Mouse (Mus musculus) midbrain, postnatal 0 days (tissue): Measurements from ENCODE around the gene Fam162b. TPM values are rescaled to one million over a fixed set of nuclear protein-coding genes. Genes with fewer than 3 reads are reported as not detected.

Experiments
- ATAC-seq: fragments of 200-750 bp; cut with Nextera tagmentation; 2 replicates; pipeline ENCODE4 v1.8.0; 2017; ENCODE audit warnings: moderate number of reproducible peaks, mild to moderate bottlenecking, moderate TSS enrichment, moderate library complexity; ENCODE audit not compliant: low FRiP score
- DNase-seq: peaks from one replicate; pipeline ENCODE4 v3.0.0-alpha.2; 2015; ENCODE audit warnings: low spot score
- H3K27ac ChIP-seq: fragments of 300-500 bp; sonication (generic); 2 replicates; pipeline ENCODE4 v1.5.1; 2014; ENCODE audit warnings: low read depth, mild to moderate bottlenecking, low read length, mixed read lengths
- H3K27me3 ChIP-seq: fragments of 300-500 bp; sonication (generic); 2 replicates; pipeline ENCODE4 v1.6.1; 2014; ENCODE audit warnings: low read length, control low read depth, mixed read lengths; ENCODE audit not compliant: insufficient read depth
- H3K36me3 ChIP-seq: fragments of 300-500 bp; sonication (generic); 2 replicates; pipeline ENCODE4 v1.6.1; 2014; ENCODE audit warnings: low read length, control low read depth, mixed read lengths; ENCODE audit not compliant: insufficient read depth
- H3K4me1 ChIP-seq: fragments of 300-500 bp; sonication (generic); 2 replicates; pipeline ENCODE4 v1.6.1; 2014; ENCODE audit warnings: mild to moderate bottlenecking, control low read depth, antibody characterized with exemption, low read length, mixed read lengths; ENCODE audit not compliant: insufficient read depth
- H3K4me2 ChIP-seq: fragments of 300-500 bp; sonication (generic); 2 replicates; pipeline ENCODE4 v1.6.1; 2014; ENCODE audit warnings: low read depth, mild to moderate bottlenecking, low read length, mixed read lengths; ENCODE audit not compliant: poor library complexity, severe bottlenecking
- H3K4me3 ChIP-seq: fragments of 300-500 bp; sonication (generic); 2 replicates; pipeline ENCODE4 v1.5.1; 2014; ENCODE audit warnings: low read depth, mild to moderate bottlenecking, low read length, moderate library complexity
- H3K9ac ChIP-seq: fragments of 300-500 bp; sonication (generic); replicated peaks from 2 replicates; pipeline ENCODE4 v1.6.1; 2014; ENCODE audit warnings: mild to moderate bottlenecking, low read length, moderate library complexity, mixed read lengths; ENCODE audit not compliant: poor library complexity, severe bottlenecking
- H3K9me3 ChIP-seq: fragments of 300-500 bp; sonication (generic); 2 replicates; pipeline ENCODE4 v1.6.1; 2016; ENCODE audit warnings: low read length, control low read depth
- CTCF ChIP-seq: IDR thresholded peaks from 2 replicates; pipeline ENCODE4 v1.5.1; 2016; ENCODE audit warnings: antibody characterized with exemption, mild to moderate bottlenecking
- WGBS: fragments of 180-500 bp; shearing (Covaris S2); extraction: QIAGEN DNeasy Blood & Tissue Kit; methylation state at CpG from one replicate; pipeline ENCODE4 v1.1.7; 2014; 5-methylcytosine and 5-hydroxymethylcytosine counted together
- polyA plus RNA-seq: library from polyadenylated mRNA; unstranded; fragments of >200 nt; fragmentation: Nextera tagmentation; extraction: Ambion mirVana; gene quantifications from 2 replicates; pipeline ENCODE4 v1.2.1, GENCODE M21; 2015
- total RNA-seq: library from RNA; depleted of rRNA; stranded (reverse); fragments of >200 nt; gene quantifications from 2 replicates; pipeline ENCODE4 v1.2.3, GENCODE M21; 2014; rRNA removed

The Fam162b gene
- total RNA-seq (not detected in 2 replicates), polyA plus RNA-seq (0.93 and 1.8 TPM in 2 replicates)

DNA sequence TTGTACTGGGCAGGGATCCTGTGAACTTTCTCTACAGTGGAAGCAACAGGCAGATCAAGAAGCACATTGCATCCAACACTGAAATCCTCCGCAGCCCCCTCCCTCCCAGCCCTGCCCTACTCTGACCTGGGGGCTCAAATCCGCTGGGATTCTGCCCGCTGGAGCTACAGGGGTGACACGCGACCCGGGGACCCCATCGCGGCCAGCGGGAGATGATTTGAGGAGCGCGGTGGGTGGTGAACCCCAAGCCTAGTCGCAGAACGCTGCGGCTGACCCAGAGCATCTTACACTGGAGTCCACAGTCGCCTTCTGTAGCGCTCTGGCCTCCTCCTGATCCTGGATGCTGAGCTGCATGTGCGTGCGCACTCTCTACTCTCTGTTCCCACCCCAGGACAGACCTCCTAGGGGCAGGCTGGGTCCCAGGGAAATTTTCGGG lies at the start of gene Fam162b:
TSS of gene Fam162b (minus strand) at position 379 of the 436 bp plus-strand sequence.
- peaks cover 5% of the 10 kb centered on the region; the same call in 1 of the 2 replicates for H3K4me1 ChIP-seq
- H3K4me2 ChIP-seq = peak within 1 kb of the TSS; percentile 57
- peak within 1 kb of the TSS; percentile 36; the same call in 1 of the 2 replicates for H3K9ac ChIP-seq
- H3K27ac ChIP-seq = no peak within 1 kb of the TSS
- peaks cover 4% of the 10 kb centered on the region; the same call in 1 of the 2 replicates for H3K27me3 ChIP-seq
- ATAC-seq (0 out of 2 replicates have a peak, but pooled peaks have one; percentile 52), DNase-seq (no peak)
- H3K9me3 ChIP-seq = no peaks in the 10 kb centered on the region
- no peaks in the 10 kb centered on the region for H3K36me3 ChIP-seq
- TF ChIP-seq CTCF = no peak
- 4% methylated on average over 19 of the region's 19 CpGs for WGBS
- H3K4me3 ChIP-seq = peak within 1 kb of the TSS; percentile 31

GRCm38 (mm10) chr10:51631411-51632136 lies 41.3 kb upstream of the Fam162b start, which contains the start of gene Gprc6a:
Gprc6a (minus strand) TSS chr10:51631461.
- no peak within 1 kb of the TSS for H3K4me2 ChIP-seq
- H3K4me1 ChIP-seq = no peaks in the 10 kb centered on the region
- DNase-seq (peak; percentile 1), ATAC-seq (no peak)
- no peak within 1 kb of the TSS for H3K9ac ChIP-seq
- no peak within 1 kb of the TSS for H3K4me3 ChIP-seq
- H3K36me3 ChIP-seq = no peaks in the 10 kb centered on the region
- WGBS = 63% methylated on average over 8 of the region's 8 CpGs
- H3K27me3 ChIP-seq = no peaks in the 10 kb centered on the region
- TF ChIP-seq CTCF = no peak
- H3K27ac ChIP-seq = no peak within 1 kb of the TSS
- no peaks in the 10 kb centered on the region for H3K9me3 ChIP-seq

GRCm38 (mm10) chr10:51621193-51621592 lies 30.9 kb upstream of the Fam162b start:
- H3K27me3 ChIP-seq = no peaks in the 10 kb centered on the region
- H3K27ac ChIP-seq = no peak overlapping the region
- no peak overlapping the region for H3K9ac ChIP-seq
- no peaks in the 10 kb centered on the region for H3K36me3 ChIP-seq
- ATAC-seq (no peak), DNase-seq (no peak)
- H3K4me1 ChIP-seq = no peaks in the 10 kb centered on the region
- TF ChIP-seq CTCF = no peak
- no peaks in the 10 kb centered on the region for H3K9me3 ChIP-seq
- WGBS = 86% methylated on average over 3 of the region's 3 CpGs
- no peak overlapping the region for H3K4me2 ChIP-seq
- no peak overlapping the region for H3K4me3 ChIP-seq

GRCm38 (mm10) chr10:51620126-51620525 lies 29.8 kb upstream of the Fam162b start:
- Histone ChIP-seq H3K4me2 (no peak overlapping the region), H3K4me1 (no peaks in the 10 kb centered on the region), H3K9ac (no peak overlapping the region), H3K36me3 (no peaks in the 10 kb centered on the region), H3K9me3 (no peaks in the 10 kb centered on the region), H3K27ac (no peak overlapping the region), H3K4me3 (no peak overlapping the region), H3K27me3 (no peaks in the 10 kb centered on the region)
- TF ChIP-seq CTCF = no peak
- DNase-seq (no peak), ATAC-seq (no peak)
- WGBS = 52% methylated on average over 7 of the region's 7 CpGs

- no peaks in the 10 kb centered on the region for H3K36me3 ChIP-seq
- H3K4me1 ChIP-seq = no peaks in the 10 kb centered on the region
- H3K9ac ChIP-seq = no peak overlapping the region
- H3K4me2 ChIP-seq = no peak overlapping the region
- 85% methylated on average over 2 of the region's 2 CpGs for WGBS
- no peaks in the 10 kb centered on the region for H3K9me3 ChIP-seq
- ATAC-seq (no peak), DNase-seq (no peak)
- no peak overlapping the region for H3K4me3 ChIP-seq
- no peak overlapping the region for H3K27ac ChIP-seq
- H3K27me3 ChIP-seq = no peaks in the 10 kb centered on the region
- no peak for TF ChIP-seq CTCF
Measured at GRCm38 (mm10) chr10:51618538-51618937, 28.2 kb upstream of the Fam162b start.
